Mouse (Mus musculus): ENCODE results near the gene Lfng. TPM values are rescaled to one million over a fixed set of nuclear protein-coding genes. Genes with fewer than 3 reads are reported as not detected.

Gene Lfng
- total and polyA plus RNA-seq, 3 experiments, result not detected

DNA sequence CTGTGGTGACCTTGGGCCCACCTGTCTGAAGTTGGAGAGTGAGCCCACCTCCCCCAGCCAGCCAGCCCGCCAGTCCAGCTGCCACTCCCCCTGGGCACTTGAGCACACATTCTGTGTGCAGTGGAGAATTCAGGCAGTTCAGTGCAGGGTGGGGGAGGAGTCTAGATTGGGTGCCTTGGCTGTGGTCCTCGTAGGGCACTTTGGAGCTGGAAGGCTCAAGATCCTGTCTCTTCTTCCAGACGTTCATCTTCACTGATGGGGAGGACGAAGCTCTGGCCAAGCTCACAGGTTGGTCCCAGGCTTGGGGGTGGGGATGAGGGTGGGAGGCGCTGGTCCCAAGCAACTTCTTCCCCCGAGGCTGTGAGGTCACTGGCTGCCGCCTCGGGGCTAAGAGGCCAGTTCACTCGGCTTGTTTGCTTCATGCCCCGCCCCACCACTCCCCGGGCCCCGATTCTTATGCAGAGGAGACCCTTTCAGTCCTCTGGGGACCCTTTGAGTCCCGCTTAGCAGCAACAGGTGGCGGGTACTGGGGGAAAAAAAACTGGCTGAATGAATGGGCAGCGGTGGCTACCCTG lies 4.6 kb downstream of the Lfng start:
- TF ChIP-seq EP300 (IDR thresholded peaks at IDR 0.05; ENCODE audit: low read length) (no peak), KAT2A (IDR thresholded peaks at IDR 0.05; ENCODE audit: insufficient replicate concordance, low read length) (no peak), USF1 (IDR thresholded peaks at IDR 0.05; ENCODE audit: low read depth, low read length) (no peak), CTCF (conservative IDR thresholded peaks at IDR 0.05 in 1 of 2, IDR thresholded peaks at IDR 0.05 in 1 of 2; ENCODE audit: low read depth in 2 of 2, low read length in 2 of 2) (no peak), MAZ (IDR thresholded peaks at IDR 0.05; ENCODE audit: low read depth, low read length) (no peak), JUND (conservative IDR thresholded peaks at IDR 0.05; ENCODE audit: low read depth, low read length) (no peak), BHLHE40 (IDR thresholded peaks at IDR 0.05; ENCODE audit: low read depth, low read length) (no peak), JUN (IDR thresholded peaks at IDR 0.05; ENCODE audit: insufficient read depth, low read depth, low read length) (no peak), ELF1 (IDR thresholded peaks at IDR 0.05; ENCODE audit: low read depth, low read length) (no peak), IRF4 (IDR thresholded peaks at IDR 0.05; ENCODE audit: low read depth, low read length) (no peak)
- no peaks in the 10 kb centered on the region for H3K36me3 ChIP-seq (replicated peaks in 1 of 2; ENCODE audit: control insufficient read depth in 1 of 2, insufficient read depth in 1 of 2, low read length in 1 of 2)
- peaks cover 9 to 10% of the 10 kb centered on the region in 2 experiments for H3K4me1 ChIP-seq (ENCODE audit: control insufficient read depth in 1 of 2, insufficient read depth in 2 of 2)
- H3K4me2 ChIP-seq (ENCODE audit: insufficient read depth, low read depth, poor library complexity, severe bottlenecking), result no peak overlapping the region
- DNase-seq (ENCODE audit: extremely low read depth), result no peak
- in situ Hi-C loops (cut with MboI; ENCODE audit: low pct_ligation_motif_present, low pct_unique_long_range_greater_than_20kb, low sequenced_read_pairs), result no loop called here
- peaks cover 71% of the 10 kb centered on the region for H3K27me3 ChIP-seq (replicated peaks)
- H3K9me3 ChIP-seq (replicated peaks; ENCODE audit: low read length), result peaks cover 10% of the 10 kb centered on the region
- dilution Hi-C loops (cut with MboI; ENCODE audit: extremely low pct_ligation_motif_present, extremely low pct_unique_long_range_greater_than_20kb, low sequenced_read_pairs), result no loop called here
- no peaks in the 10 kb centered on the region for H3K79me2 ChIP-seq (replicated peaks; ENCODE audit: control insufficient read depth, extremely low read depth, insufficient read depth, poor library complexity, severe bottlenecking)
- no peak overlapping the region for H3K27ac ChIP-seq (ENCODE audit: insufficient read depth, low read depth)
- no peak overlapping the region for H3K9ac ChIP-seq (ENCODE audit: insufficient read depth, low read depth)
- H3K4me3 ChIP-seq (replicated peaks in 1 of 3; ENCODE audit: low read depth in 2 of 3, low read length in 2 of 3, poor library complexity in 1 of 3), result no peak overlapping the region

- no peak overlapping the region for H3K4me3 ChIP-seq (replicated peaks in 1 of 3; ENCODE audit: low read depth in 2 of 3, low read length in 2 of 3, poor library complexity in 1 of 3)
- dilution Hi-C loops (cut with MboI; ENCODE audit: extremely low pct_ligation_motif_present, extremely low pct_unique_long_range_greater_than_20kb, low sequenced_read_pairs), result no loop called here
- H3K27me3 ChIP-seq (replicated peaks), result peaks cover 67% of the 10 kb centered on the region
- no peak for DNase-seq (ENCODE audit: extremely low read depth)
- no peak overlapping the region for H3K4me2 ChIP-seq (ENCODE audit: insufficient read depth, low read depth, poor library complexity, severe bottlenecking)
- in situ Hi-C loops (cut with MboI; ENCODE audit: low pct_ligation_motif_present, low pct_unique_long_range_greater_than_20kb, low sequenced_read_pairs), result no loop called here
- H3K36me3 ChIP-seq (replicated peaks in 1 of 2; ENCODE audit: control insufficient read depth in 1 of 2, insufficient read depth in 1 of 2, low read length in 1 of 2), result no peaks in the 10 kb centered on the region
- H3K9ac ChIP-seq (ENCODE audit: insufficient read depth, low read depth), result no peak overlapping the region
- TF ChIP-seq EP300 (IDR thresholded peaks at IDR 0.05; ENCODE audit: low read length), result no peak
- TF ChIP-seq UBTF (IDR thresholded peaks at IDR 0.05; ENCODE audit: low read depth, low read length), result no peak
- TF ChIP-seq MYC (IDR thresholded peaks at IDR 0.05; ENCODE audit: low read depth, low read length), result no peak
- no peak for TF ChIP-seq GABPA (IDR thresholded peaks at IDR 0.05; ENCODE audit: insufficient replicate concordance, low read depth, low read length)
- no peak for TF ChIP-seq ZC3H11A (IDR thresholded peaks at IDR 0.05; ENCODE audit: low read depth, low read length)
- no peak overlapping the region for H3K27ac ChIP-seq (ENCODE audit: insufficient read depth, low read depth)
- H3K4me1 ChIP-seq (ENCODE audit: control insufficient read depth in 1 of 2, insufficient read depth in 2 of 2), result peaks cover 12 to 15% of the 10 kb centered on the region in 2 experiments
- peaks cover 7% of the 10 kb centered on the region for H3K9me3 ChIP-seq (replicated peaks; ENCODE audit: low read length)
- no peaks in the 10 kb centered on the region for H3K79me2 ChIP-seq (replicated peaks; ENCODE audit: control insufficient read depth, extremely low read depth, insufficient read depth, poor library complexity, severe bottlenecking)
Measured at GRCm38 (mm10) chr5:140612191-140612590, 5.1 kb downstream of the Lfng start.

Data from CH12.LX (cell line).